Mouse (Mus musculus): ENCODE results near the gene Ppp1r8.

Ppp1r8 gene

GRCm38 (mm10) chr4:132842970-132843704 is at the start of gene Ppp1r8:
Ppp1r8 (minus strand) TSS chr4:132843169.
- peak; percentile 93 to 95 for DNase-seq (ENCODE audit: inconsistent age in 2 of 2, low spot score in 1 of 2)

- no peak for DNase-seq (ENCODE audit: inconsistent age in 2 of 2, low spot score in 1 of 2)
These were observed 41.9 kb upstream of the Ppp1r8 start for GRCm38 (mm10) chr4:132884844-132885374.

DNA sequence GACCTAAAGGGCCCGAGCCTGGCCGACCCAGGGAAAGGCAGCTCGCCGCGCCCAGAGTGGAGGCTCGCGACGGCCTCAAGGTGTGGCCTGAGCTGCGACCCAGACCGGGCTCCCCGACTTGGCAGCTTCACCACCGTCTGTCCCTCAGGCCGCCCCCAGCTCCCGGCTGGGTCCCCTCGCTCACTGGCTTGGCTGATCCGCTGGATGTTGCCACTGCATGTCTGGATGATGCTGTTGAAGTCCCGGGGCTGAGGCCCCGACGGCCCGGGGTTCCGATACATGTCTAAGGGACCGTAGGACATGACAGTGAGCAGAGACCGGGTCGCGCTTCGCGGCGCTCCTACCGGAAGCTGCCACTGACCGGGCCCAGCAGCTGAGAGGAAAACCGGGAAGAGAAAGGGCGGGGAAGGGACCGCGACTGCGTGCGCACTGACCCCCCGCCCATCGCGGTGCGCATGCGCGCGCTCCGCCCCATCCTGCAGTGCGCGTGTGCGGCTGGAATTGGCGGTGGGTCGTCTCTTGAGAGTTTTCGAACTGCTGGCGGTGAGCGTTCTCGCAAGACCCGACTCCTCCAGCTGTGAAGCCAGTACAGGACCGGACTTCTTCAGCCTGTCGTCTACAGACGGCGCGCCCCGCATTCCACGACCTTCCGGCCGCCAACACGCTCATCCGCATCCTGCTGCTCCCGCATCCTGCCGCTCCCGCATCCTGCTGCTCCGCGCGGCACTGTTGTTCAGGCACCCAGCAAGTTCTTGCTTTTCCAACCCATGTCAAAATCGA is 41.3 kb upstream of the Ppp1r8 start, which contains the start of gene Stx12:
Stx12 (minus strand) TSS at position 446 of the 780 bp plus-strand sequence.
- peak; percentile 93 to 97 for DNase-seq (ENCODE audit: inconsistent age in 2 of 2, low spot score in 1 of 2)

- no peak for DNase-seq (ENCODE audit: inconsistent age in 2 of 2, low spot score in 1 of 2)
These were observed 40.6 kb upstream of the Ppp1r8 start for GRCm38 (mm10) chr4:132883561-132884063.

DNA sequence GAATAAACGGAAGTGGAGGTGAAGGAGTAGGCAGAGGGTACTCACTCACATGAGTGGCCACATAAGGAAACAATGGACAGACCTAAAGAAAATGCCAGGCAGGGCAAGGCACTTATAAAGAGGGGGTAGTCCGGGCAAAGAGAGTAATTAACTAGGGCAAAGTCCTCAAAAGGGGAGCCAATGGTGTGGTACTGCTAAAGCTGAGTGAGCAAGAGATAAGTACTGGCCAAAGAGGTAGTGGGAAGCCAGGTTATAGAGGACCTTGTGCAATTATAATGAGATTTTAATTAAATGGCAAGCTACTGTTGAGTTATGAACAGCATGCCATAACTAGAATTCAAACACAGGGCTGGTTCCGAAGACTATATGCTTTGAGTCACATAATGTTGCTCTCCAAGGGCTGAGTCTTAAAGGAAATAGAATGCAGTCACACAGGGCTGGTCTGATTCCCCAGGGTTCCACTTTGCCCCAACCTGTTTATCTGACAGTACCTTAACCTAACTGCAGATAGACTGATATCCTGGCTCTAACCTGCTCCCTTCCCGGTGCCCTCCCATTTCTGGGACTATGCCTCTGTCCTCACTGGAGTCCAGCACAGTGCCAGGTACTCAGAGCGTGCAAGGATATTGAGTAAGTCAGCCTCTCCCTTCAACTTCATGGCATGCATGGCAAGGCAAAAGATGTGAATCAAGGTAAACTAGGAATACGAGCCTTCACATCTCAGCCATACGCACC is 31.6 kb upstream of the Ppp1r8 start:
- no peak for DNase-seq (ENCODE audit: inconsistent age in 2 of 2, low spot score in 1 of 2)

DNA sequence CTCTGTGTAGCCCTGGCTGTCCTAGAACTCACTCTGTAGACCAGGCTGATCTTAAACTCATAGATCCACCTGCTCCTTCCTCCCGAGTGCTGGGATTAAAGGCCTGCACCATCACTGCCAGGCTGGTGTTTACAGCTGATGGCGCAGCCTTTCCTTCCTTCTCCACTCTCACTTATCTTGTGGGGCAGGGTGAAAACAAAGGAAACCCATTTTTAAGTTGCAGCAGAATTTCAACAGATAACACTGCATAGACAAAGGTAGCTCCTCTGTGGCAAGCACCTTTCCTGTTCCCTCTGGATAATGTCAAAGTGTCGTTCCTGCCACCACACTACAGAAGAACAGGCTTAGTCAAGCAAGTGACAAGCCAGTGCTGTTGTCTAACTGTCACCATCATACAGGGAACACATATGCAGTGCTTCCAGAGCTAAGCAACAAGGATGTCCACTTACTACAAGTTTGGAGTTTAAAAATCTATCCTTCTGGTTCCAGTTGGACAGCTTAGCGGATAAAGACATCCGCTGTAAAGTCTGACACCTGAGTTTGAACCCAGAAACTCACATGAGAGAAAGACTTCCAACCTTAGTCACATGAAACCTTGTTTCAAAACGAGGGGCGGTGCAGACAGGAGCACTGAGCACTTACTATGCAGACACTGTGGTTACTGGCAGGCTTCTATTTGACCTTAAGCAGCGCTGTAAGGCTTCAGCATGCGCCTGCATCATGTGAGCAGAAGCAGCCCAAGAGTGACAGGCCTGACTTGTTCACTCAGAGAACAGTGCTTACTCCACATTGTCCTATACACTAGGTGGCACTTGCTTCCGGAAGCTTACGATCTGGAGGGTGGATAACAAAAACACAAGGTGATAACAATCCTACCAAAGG is 30.8 kb upstream of the Ppp1r8 start:
- DNase-seq (ENCODE audit: inconsistent age in 2 of 2, low spot score in 1 of 2), result no peak

DNA sequence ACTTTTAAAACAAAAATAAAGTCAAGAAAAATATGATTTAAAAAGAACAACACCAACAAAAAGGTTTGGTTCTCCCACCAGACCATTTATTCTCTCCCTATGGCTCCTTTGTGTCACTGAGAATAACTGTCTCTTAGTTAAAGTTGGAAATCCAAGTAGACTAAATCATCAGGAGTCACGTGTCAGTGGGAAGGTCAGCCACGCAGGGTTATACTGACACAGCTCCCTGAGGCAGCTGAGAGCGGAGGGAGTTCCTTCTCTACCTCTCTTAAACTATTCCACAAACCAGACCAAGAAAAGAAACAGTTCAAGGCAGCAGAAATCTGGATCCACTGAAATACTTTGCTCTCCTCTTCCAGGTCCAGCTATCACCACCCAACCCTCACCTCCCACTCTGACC is 28.1 kb upstream of the Ppp1r8 start:
- DNase-seq (ENCODE audit: inconsistent age in 2 of 2, low spot score in 1 of 2), result peak in 1 of 2 experiments; percentile 65

GRCm38 (mm10) chr4:132864856-132865255 is 21.9 kb upstream of the Ppp1r8 start:
- DNase-seq (ENCODE audit: inconsistent age in 2 of 2, low spot score in 1 of 2), result no peak

- no peak for DNase-seq (ENCODE audit: inconsistent age in 2 of 2, low spot score in 1 of 2)
These were observed 20.0 kb upstream of the Ppp1r8 start for GRCm38 (mm10) chr4:132863012-132863411.

GRCm38 (mm10) chr4:132860880-132861279 is 17.9 kb upstream of the Ppp1r8 start:
- DNase-seq (ENCODE audit: inconsistent age in 2 of 2, low spot score in 1 of 2), result no peak

DNA sequence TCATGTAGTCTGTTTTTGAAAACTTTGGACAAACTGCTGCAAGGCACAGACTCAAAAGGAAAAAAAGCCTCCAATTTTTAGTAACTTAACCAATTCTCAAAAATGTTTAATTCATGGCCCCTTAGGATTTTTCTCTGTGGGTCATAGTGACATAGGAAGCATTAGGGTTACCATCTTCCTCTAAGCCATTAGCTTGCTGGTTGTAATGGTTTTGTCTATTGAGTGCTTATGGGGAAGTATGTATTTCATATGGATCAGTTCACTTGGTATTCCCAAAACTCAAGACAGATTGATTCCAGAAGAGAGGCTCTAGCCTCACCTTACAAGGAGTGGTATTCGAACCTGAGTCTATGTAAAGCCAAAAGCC is 719 bp upstream of the Ppp1r8 start:
- DNase-seq (ENCODE audit: inconsistent age in 2 of 2, low spot score in 1 of 2), result no peak

DNA sequence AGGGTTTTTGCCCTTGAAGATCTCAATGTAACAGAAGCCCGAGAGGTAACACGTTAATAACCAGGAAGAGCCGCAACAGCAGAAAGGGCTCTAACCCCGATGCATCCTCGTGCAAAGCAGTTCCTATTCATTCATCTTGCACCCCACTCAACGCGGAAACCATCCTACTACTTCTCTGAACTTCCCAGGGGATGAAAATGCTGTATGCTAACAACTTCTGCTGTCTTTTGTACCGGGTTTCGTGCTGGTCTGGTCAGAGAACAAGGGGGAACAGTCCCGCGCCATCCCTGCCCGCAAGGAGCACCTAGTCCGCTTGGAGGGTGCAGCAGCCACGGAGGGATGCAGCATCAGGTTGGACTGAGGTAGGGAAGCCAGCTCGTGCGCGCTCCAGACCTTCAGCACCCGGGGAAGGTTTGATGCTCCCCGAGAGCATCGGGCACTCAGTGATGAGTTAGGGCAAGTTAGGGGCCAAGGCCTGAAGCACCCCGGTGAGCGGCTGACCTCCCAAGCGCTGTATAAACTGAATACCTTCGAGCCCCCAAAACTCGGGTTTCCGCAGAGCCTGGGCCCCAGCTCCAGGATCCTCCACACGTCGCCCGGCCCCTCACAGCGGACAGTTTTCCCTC is 575 bp downstream of the Ppp1r8 start:
- peak; percentile 28 to 76 for DNase-seq (ENCODE audit: inconsistent age in 2 of 2, low spot score in 1 of 2)

DNA sequence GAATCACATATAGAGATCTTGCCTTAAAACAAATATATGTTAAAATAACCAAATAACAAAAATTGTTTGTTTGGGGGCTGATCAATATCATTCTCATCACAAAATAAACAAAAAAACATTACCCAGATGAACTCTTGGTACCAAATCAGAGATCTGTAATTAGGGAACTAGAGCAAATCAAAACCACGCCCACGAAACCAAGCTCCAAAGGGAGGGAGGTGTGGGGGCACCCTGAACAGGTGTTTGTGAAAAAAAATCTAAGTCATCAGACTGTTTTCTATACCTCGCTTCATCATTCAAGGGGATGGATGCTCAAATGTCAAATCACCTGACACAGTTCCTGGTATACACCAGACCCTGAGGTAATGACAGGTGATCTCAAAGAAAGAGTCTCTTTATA is 1.5 kb downstream of the Ppp1r8 start:
- DNase-seq (ENCODE audit: inconsistent age in 2 of 2, low spot score in 1 of 2), result no peak

DNA sequence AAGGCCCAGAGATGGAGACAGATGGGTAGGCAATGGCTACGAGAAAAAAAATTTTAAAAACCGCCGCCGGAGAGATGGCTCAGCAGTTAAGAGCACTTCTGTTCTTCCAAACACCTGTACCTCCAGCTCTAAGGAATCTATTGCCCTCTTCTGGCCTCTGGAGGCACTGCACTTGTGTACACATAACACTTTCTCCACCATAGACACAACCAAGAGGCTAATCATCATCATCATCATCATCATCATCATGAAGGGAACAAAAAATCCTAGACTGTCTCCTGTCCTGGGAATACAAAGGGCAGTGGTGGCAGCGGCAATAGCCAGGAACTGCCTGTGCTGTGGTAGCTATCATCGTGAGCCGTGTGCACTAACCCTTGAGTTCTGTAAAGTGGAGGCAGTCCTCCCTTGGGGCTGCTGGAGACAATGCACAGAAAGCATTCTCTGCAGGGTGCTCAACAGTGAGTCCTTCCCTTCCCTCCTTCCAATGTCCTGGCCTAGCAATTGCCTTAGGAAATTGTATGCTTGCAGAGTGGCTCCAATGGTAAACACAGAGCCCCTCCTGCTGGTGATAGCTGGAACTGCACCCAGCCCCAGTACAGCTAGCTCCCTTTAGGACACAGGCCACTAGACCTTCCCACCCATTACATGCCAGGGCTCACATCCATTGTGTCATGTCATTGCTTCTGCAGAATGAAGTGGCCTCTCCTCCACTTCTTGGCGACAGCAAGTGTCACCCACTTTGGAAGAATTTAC is 19.2 kb downstream of the Ppp1r8 start:
- DNase-seq (ENCODE audit: inconsistent age in 2 of 2, low spot score in 1 of 2), result peak; percentile 54 to 77

GRCm38 (mm10) chr4:132818442-132818841 is 24.5 kb downstream of the Ppp1r8 start:
- no peak for DNase-seq (ENCODE audit: inconsistent age in 2 of 2, low spot score in 1 of 2)

DNA sequence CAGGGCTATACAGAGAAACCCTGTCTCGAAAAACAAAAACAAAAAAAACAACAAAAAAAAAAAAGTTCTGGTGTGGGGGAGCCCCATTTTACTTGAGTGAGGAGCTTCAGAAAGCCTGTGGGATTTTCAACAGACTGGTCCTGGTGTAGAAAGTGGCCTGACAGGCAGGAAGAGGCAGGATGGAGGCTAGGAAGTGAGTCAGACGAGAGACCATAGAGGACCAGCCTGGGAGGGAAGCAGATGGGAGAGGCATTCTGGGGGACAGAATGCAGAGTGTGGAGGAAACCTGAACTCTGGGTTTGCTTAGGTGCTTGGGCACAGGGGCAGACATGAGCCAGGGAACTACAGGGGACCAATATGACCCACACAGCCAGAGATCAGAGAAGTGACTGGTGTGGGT is 26.1 kb downstream of the Ppp1r8 start:
- DNase-seq (ENCODE audit: inconsistent age in 2 of 2, low spot score in 1 of 2), result no peak

GRCm38 (mm10) chr4:132816404-132816803 is 26.6 kb downstream of the Ppp1r8 start:
- no peak for DNase-seq (ENCODE audit: inconsistent age in 2 of 2, low spot score in 1 of 2)

DNA sequence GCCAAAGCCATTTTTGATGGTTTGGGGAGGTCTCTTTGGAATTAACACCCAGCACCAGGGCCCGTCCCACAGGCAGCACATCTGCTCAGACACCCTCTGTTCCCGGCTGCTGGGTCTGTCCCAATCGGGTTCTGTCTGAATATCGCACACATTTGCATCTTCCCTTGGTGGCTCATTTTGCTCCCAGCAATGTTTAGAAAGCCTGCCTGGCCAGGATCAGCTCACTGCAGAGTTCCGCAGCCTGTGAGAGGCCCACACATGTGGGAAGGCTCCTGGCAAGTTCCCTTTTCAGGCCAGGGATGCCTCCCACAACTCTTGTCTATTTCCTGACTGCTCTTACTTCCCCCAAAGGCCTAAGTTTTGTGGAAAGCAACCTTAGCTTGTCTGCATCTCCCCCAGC is 33.3 kb downstream of the Ppp1r8 start:
- DNase-seq (ENCODE audit: inconsistent age in 2 of 2, low spot score in 1 of 2), result no peak

Measured in adrenal gland, adult (tissue).